Mouse (Mus musculus): ENCODE measurements at regions not wholly inside any gene's neighbourhood (a gene's known extent, or its start where the extent isn't known, plus 50 kb on each side); places are given as distances from the start of the nearest gene placed in this dataset.

DNA sequence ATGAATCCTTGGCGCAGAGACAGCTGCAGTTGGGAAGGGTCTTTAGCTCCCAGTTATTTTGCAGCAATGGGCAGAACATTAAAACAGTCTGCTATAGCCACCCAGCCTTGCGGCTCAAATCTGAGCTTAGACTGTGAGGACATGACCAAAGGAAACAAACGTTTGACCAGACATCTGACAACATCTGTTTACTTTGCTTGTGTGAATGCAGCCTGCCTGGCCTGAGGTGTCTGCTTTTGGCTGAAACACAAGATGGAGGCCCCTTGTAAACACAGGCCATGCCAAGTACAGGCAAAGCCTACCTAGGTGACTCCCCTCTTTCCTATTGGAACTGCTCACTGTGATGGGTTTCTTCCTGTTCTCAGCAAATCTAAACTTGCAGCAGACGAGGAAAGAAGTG is 544.7 kb downstream of the Ccdc171 start:
- no peaks in the 10 kb centered on the region for H3K36me3 ChIP-seq (ENCODE audit: control insufficient read depth, insufficient read depth, low read length)
- ATAC-seq (ENCODE audit: low FRiP score) (no peak), DNase-seq (ENCODE audit: low spot score, missing footprints) (no peak)
- no peak overlapping the region; the same call in 1 of the 2 replicates for H3K27ac ChIP-seq (ENCODE audit: low read depth, low read length)
- H3K4me1 ChIP-seq (ENCODE audit: control insufficient read depth, insufficient read depth, low read length): no peaks in the 10 kb centered on the region
- no peak overlapping the region for H3K4me2 ChIP-seq
- H3K9ac ChIP-seq (ENCODE audit: low read length): no peak overlapping the region
- WGBS: 79% methylated on average over 4 of the region's 4 CpGs
- no peaks in the 10 kb centered on the region for H3K9me3 ChIP-seq (ENCODE audit: control insufficient read depth, low read length)
- H3K4me3 ChIP-seq (ENCODE audit: low read depth, low read length): no peak overlapping the region
- no peaks in the 10 kb centered on the region for H3K27me3 ChIP-seq (ENCODE audit: control insufficient read depth, insufficient read depth, low read length)

DNA sequence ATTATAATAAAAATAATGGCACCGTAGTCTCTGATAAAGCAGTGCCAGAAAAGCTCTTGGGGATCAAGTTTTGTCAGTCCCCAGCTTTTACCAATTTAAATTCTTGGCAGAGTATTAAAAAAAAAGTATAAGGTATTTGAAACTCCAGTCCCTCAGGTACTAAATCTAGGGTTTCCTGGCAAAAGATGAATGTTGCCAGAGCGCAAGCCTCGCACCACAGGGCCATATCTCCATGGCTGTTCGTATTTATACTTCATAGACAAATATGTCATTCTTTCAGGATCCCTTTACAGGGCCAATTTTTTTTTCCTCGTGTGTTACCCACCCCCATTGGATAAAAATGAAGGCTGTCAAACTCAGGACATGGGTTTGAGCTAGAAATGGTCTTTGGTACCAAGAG is 546.8 kb downstream of the Ccdc171 start:
- Histone ChIP-seq H3K9ac (ENCODE audit: low read length) (no peak overlapping the region), H3K9me3 (ENCODE audit: control insufficient read depth, low read length) (no peaks in the 10 kb centered on the region), H3K36me3 (ENCODE audit: control insufficient read depth, insufficient read depth, low read length) (no peaks in the 10 kb centered on the region), H3K27me3 (ENCODE audit: control insufficient read depth, insufficient read depth, low read length) (no peaks in the 10 kb centered on the region), H3K4me2 (no peak overlapping the region), H3K4me1 (ENCODE audit: control insufficient read depth, insufficient read depth, low read length) (no peaks in the 10 kb centered on the region), H3K4me3 (ENCODE audit: low read depth, low read length) (no peak overlapping the region), H3K27ac (ENCODE audit: low read depth, low read length) (no peak overlapping the region)
- ATAC-seq (ENCODE audit: low FRiP score) (no peak), DNase-seq (ENCODE audit: low spot score, missing footprints) (no peak)
- WGBS: 91% methylated on average over 5 of the region's 5 CpGs

- Histone ChIP-seq H3K4me1 (ENCODE audit: control insufficient read depth, insufficient read depth, low read length) (no peaks in the 10 kb centered on the region; the same call in 1 of the 2 replicates), H3K27me3 (ENCODE audit: control insufficient read depth, insufficient read depth, low read length) (no peaks in the 10 kb centered on the region), H3K9me3 (ENCODE audit: control insufficient read depth, low read length) (no peaks in the 10 kb centered on the region), H3K4me3 (ENCODE audit: low read depth, low read length) (no peak overlapping the region), H3K36me3 (ENCODE audit: control insufficient read depth, insufficient read depth, low read length) (no peaks in the 10 kb centered on the region), H3K9ac (ENCODE audit: low read length) (no peak overlapping the region), H3K4me2 (no peak overlapping the region), H3K27ac (ENCODE audit: low read depth, low read length) (no peak overlapping the region)
- WGBS: 87% methylated on average over 1 of the region's 1 CpGs
- DNase-seq (ENCODE audit: low spot score, missing footprints) (no peak), ATAC-seq (ENCODE audit: low FRiP score) (no peak)
Observed at GRCm38 (mm10) chr4:84076526-84076925, 551.2 kb downstream of the Ccdc171 start.

DNA sequence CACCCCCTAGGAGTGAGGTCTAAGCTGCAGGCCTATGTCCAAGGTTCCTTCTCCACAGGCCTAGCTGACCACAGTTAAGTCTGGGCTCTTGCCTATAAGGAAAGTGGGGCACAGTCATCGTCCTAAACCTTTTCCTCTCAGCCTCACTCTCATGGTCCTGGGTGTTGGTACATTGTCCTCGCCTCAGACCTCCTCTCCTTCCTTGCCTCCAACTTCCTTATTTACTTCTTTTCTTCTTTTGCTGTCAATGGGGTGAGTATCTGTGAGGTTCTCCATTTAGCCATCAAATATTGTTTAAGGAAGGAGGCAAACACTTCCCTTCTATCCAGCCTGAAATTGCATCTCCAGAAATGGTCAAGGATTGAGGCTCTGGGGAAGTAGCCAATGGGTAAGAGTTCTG is 554.2 kb downstream of the Ccdc171 start:
- DNase-seq (ENCODE audit: low spot score, missing footprints) (no peak), ATAC-seq (ENCODE audit: low FRiP score) (no peak)
- Histone ChIP-seq H3K27me3 (ENCODE audit: control insufficient read depth, insufficient read depth, low read length) (no peaks in the 10 kb centered on the region), H3K4me1 (ENCODE audit: control insufficient read depth, insufficient read depth, low read length) (no peaks in the 10 kb centered on the region; the same call in 1 of the 2 replicates), H3K4me3 (ENCODE audit: low read depth, low read length) (no peak overlapping the region), H3K36me3 (ENCODE audit: control insufficient read depth, insufficient read depth, low read length) (no peaks in the 10 kb centered on the region), H3K9ac (ENCODE audit: low read length) (no peak overlapping the region), H3K9me3 (ENCODE audit: control insufficient read depth, low read length) (no peaks in the 10 kb centered on the region), H3K27ac (ENCODE audit: low read depth, low read length) (no peak overlapping the region), H3K4me2 (no peak overlapping the region)
- WGBS: 71% methylated on average over 2 of the region's 2 CpGs

DNA sequence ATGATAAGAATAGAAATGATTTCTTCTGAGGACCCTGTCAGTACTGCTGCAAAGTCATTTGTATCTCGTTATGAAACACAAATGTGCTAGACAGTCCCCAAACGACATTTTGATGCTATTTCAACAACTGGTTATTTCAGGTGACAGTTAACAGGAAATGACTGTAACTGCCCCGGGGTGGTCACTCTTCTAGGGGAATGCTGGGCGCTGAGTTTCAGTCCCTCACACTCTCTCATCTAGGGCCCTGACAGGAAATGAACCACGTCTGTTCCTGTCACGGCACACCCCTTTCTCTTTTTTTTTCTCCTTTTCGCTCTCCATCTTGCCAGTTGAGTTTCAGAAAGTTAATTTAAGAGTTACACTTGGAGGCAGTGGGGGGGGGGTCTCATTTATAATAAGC is 556.2 kb downstream of the Ccdc171 start:
- H3K9ac ChIP-seq (ENCODE audit: low read length): no peak overlapping the region
- H3K4me1 ChIP-seq (ENCODE audit: control insufficient read depth, insufficient read depth, low read length): no peaks in the 10 kb centered on the region; the same call in 1 of the 2 replicates
- no peak overlapping the region for H3K4me3 ChIP-seq (ENCODE audit: low read depth, low read length)
- no peak for ATAC-seq (ENCODE audit: low FRiP score)
- H3K4me2 ChIP-seq: no peak overlapping the region
- no peaks in the 10 kb centered on the region for H3K36me3 ChIP-seq (ENCODE audit: control insufficient read depth, insufficient read depth, low read length)
- DNase-seq (ENCODE audit: low spot score, missing footprints): no peak
- H3K27ac ChIP-seq (ENCODE audit: low read depth, low read length): no peak overlapping the region
- WGBS: 73% methylated on average over 7 of the region's 7 CpGs
- H3K27me3 ChIP-seq (ENCODE audit: control insufficient read depth, insufficient read depth, low read length): no peaks in the 10 kb centered on the region
- H3K9me3 ChIP-seq (ENCODE audit: control insufficient read depth, low read length): no peaks in the 10 kb centered on the region

- WGBS: 84% methylated on average over 12 of the region's 12 CpGs
- Histone ChIP-seq H3K4me2 (no peak overlapping the region), H3K9me3 (ENCODE audit: control insufficient read depth, low read length) (no peaks in the 10 kb centered on the region), H3K36me3 (ENCODE audit: control insufficient read depth, insufficient read depth, low read length) (no peaks in the 10 kb centered on the region), H3K9ac (ENCODE audit: low read length) (no peak overlapping the region), H3K4me3 (ENCODE audit: low read depth, low read length) (no peak overlapping the region), H3K27ac (ENCODE audit: low read depth, low read length) (no peak overlapping the region), H3K4me1 (ENCODE audit: control insufficient read depth, insufficient read depth, low read length) (no peaks in the 10 kb centered on the region), H3K27me3 (ENCODE audit: control insufficient read depth, insufficient read depth, low read length) (no peaks in the 10 kb centered on the region)
- DNase-seq (ENCODE audit: low spot score, missing footprints): peak; percentile 67
- no peak for ATAC-seq (ENCODE audit: low FRiP score)
Observed at GRCm38 (mm10) chr4:84088166-84088565, 562.8 kb downstream of the Ccdc171 start.

GRCm38 (mm10) chr4:84092509-84092908 is 567.2 kb downstream of the Ccdc171 start:
- WGBS: 70% methylated on average over 9 of the region's 9 CpGs
- H3K9me3 ChIP-seq (ENCODE audit: control insufficient read depth, low read length): no peaks in the 10 kb centered on the region

DNA sequence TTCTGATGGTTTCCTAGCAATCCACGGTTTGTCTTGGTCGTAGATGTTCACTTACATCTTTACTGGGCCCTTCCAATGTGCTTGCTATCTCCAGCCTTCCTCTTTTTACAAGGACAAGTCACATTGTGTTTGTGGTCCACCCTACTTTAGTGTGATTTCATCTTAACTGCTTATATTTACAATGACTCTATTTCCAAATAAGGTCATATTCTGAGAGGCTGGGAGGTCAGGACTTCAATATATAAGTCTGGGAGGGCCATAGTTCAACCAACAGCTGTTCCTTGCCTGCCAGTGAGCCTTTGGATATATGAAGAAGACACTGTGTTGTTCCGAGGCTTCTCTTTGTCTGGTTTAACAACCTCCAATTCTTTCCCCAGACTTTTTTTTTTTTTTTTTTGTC is 569.9 kb downstream of the Ccdc171 start:
- Histone ChIP-seq H3K9me3 (ENCODE audit: control insufficient read depth, low read length) (no peaks in the 10 kb centered on the region), H3K4me2 (no peak overlapping the region), H3K27ac (ENCODE audit: low read depth, low read length) (no peak overlapping the region), H3K36me3 (ENCODE audit: control insufficient read depth, insufficient read depth, low read length) (no peaks in the 10 kb centered on the region), H3K27me3 (ENCODE audit: control insufficient read depth, insufficient read depth, low read length) (no peaks in the 10 kb centered on the region), H3K9ac (ENCODE audit: low read length) (no peak overlapping the region), H3K4me3 (ENCODE audit: low read depth, low read length) (no peak overlapping the region), H3K4me1 (ENCODE audit: control insufficient read depth, insufficient read depth, low read length) (no peaks in the 10 kb centered on the region)
- DNase-seq (ENCODE audit: low spot score, missing footprints): no peak
- no peak for ATAC-seq (ENCODE audit: low FRiP score)
- WGBS: 85% methylated on average over 3 of the region's 3 CpGs

More at GRCm38 (mm10) chr4:84092509-84092908, 567.2 kb downstream of the Ccdc171 start:
- H3K27me3 ChIP-seq (ENCODE audit: control insufficient read depth, insufficient read depth, low read length): no peaks in the 10 kb centered on the region
- H3K9ac ChIP-seq (ENCODE audit: low read length): no peak overlapping the region
- H3K4me2 ChIP-seq: no peak overlapping the region
- no peaks in the 10 kb centered on the region for H3K4me1 ChIP-seq (ENCODE audit: control insufficient read depth, insufficient read depth, low read length)
- no peaks in the 10 kb centered on the region for H3K36me3 ChIP-seq (ENCODE audit: control insufficient read depth, insufficient read depth, low read length)
- ATAC-seq (ENCODE audit: low FRiP score): no peak
- no peak overlapping the region for H3K27ac ChIP-seq (ENCODE audit: low read depth, low read length)
- DNase-seq (ENCODE audit: low spot score, missing footprints): peak; percentile 72
- H3K4me3 ChIP-seq (ENCODE audit: low read depth, low read length): no peak overlapping the region

GRCm38 (mm10) chr4:84096081-84096480 is 570.7 kb downstream of the Ccdc171 start:
- Histone ChIP-seq H3K4me2 (no peak overlapping the region), H3K27me3 (ENCODE audit: control insufficient read depth, insufficient read depth, low read length) (no peaks in the 10 kb centered on the region), H3K9me3 (ENCODE audit: control insufficient read depth, low read length) (no peaks in the 10 kb centered on the region), H3K4me1 (ENCODE audit: control insufficient read depth, insufficient read depth, low read length) (no peaks in the 10 kb centered on the region), H3K9ac (ENCODE audit: low read length) (no peak overlapping the region), H3K27ac (ENCODE audit: low read depth, low read length) (no peak overlapping the region), H3K36me3 (ENCODE audit: control insufficient read depth, insufficient read depth, low read length) (no peaks in the 10 kb centered on the region), H3K4me3 (ENCODE audit: low read depth, low read length) (no peak overlapping the region)
- no peak for ATAC-seq (ENCODE audit: low FRiP score)
- 86% methylated on average over 4 of the region's 4 CpGs for WGBS
- DNase-seq (ENCODE audit: low spot score, missing footprints): no peak

DNA sequence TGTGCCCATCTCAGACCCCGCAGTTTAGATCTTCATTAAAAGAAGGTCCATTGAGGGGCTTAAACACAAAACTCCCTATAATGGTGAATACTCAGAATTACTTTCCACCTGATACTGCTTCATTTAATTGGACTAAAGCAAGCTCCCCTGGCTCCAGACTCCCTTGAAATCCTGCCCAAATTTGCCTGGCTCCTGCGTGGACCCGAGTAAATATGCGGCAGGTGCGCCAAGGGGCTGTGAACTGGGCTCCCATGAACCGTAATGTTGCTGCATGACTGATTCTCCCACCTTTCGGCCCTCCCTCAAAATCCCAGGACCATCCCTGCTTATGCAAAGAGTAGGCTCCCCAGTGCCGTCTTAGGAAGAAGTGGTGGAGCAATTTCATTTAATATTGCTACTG is 573.7 kb downstream of the Ccdc171 start:
- 90% methylated on average over 8 of the region's 8 CpGs for WGBS
- Histone ChIP-seq H3K27me3 (ENCODE audit: control insufficient read depth, insufficient read depth, low read length) (no peaks in the 10 kb centered on the region), H3K4me2 (no peak overlapping the region), H3K4me3 (ENCODE audit: low read depth, low read length) (no peak overlapping the region), H3K4me1 (ENCODE audit: control insufficient read depth, insufficient read depth, low read length) (no peaks in the 10 kb centered on the region), H3K9me3 (ENCODE audit: control insufficient read depth, low read length) (no peaks in the 10 kb centered on the region), H3K9ac (ENCODE audit: low read length) (no peak overlapping the region), H3K27ac (ENCODE audit: low read depth, low read length) (no peak overlapping the region), H3K36me3 (ENCODE audit: control insufficient read depth, insufficient read depth, low read length) (no peaks in the 10 kb centered on the region)
- ATAC-seq (ENCODE audit: low FRiP score) (no peak), DNase-seq (ENCODE audit: low spot score, missing footprints) (no peak)
